Mouse (Mus musculus) neural tube, embryonic 14.5 days (tissue): Measurements from ENCODE around the gene Pes1. TPM values are rescaled to one million over a fixed set of nuclear protein-coding genes. Genes with fewer than 3 reads are reported as not detected.
A peak's percentile ranks its signal among the peaks of the same experiment; 100 is the strongest.

ENCODE experiments used
- ATAC-seq: fragments of 200-750 bp; cut with Nextera tagmentation; 2 replicates; pipeline ENCODE4 v1.8.0; 2017; ENCODE audit warnings: low read depth, mild to moderate bottlenecking, moderate TSS enrichment, moderate library complexity
- H3K27ac ChIP-seq: fragments of 300-500 bp; sonication (generic); 2 replicates; pipeline ENCODE4 v1.5.1; 2014; ENCODE audit warnings: low read depth, mild to moderate bottlenecking, control low read depth, low read length, moderate library complexity, mixed read lengths
- H3K27me3 ChIP-seq: fragments of 300-500 bp; sonication (generic); 2 replicates; pipeline ENCODE4 v1.6.1; 2014; ENCODE audit warnings: low read length; ENCODE audit not compliant: control insufficient read depth, insufficient read depth
- H3K36me3 ChIP-seq: fragments of 300-500 bp; sonication (generic); 2 replicates; pipeline ENCODE4 v1.6.1; 2014; ENCODE audit warnings: low read length, mixed read lengths; ENCODE audit not compliant: control insufficient read depth, insufficient read depth
- H3K4me1 ChIP-seq: fragments of 300-500 bp; sonication (generic); 2 replicates; pipeline ENCODE4 v1.6.1; 2014; ENCODE audit warnings: low read length; ENCODE audit not compliant: control insufficient read depth, insufficient read depth
- H3K4me2 ChIP-seq: fragments of 300-500 bp; sonication (generic); 2 replicates; pipeline ENCODE4 v1.6.1; 2014; ENCODE audit warnings: mild to moderate bottlenecking, low read depth, low read length, control low read depth
- H3K4me3 ChIP-seq: fragments of 300-500 bp; sonication (generic); 2 replicates; pipeline ENCODE4 v1.5.1; 2014; ENCODE audit warnings: low read depth, low read length, control low read depth, mixed read lengths
- H3K9ac ChIP-seq: fragments of 300-500 bp; sonication (generic); replicated peaks from 2 replicates; pipeline ENCODE4 v1.6.1; 2014; ENCODE audit warnings: low read depth, mild to moderate bottlenecking, control low read depth, low read length, mixed read lengths
- H3K9me3 ChIP-seq: fragments of 300-500 bp; sonication (generic); 2 replicates; pipeline ENCODE4 v1.6.1; 2016; ENCODE audit warnings: low read length; ENCODE audit not compliant: control insufficient read depth
- WGBS: fragments of 180-500 bp; shearing (Covaris S2); extraction: QIAGEN DNeasy Blood & Tissue Kit; methylation state at CpG from one replicate; pipeline ENCODE4 v1.1.7; 2014; 5-methylcytosine and 5-hydroxymethylcytosine counted together
- polyA plus RNA-seq: library from polyadenylated mRNA; unstranded; fragments of >200 nt; fragmentation: Nextera tagmentation; extraction: Ambion mirVana; gene quantifications from 2 replicates; pipeline ENCODE4 v1.2.1, GENCODE M21; 2014

Gene Pes1
- polyA plus RNA-seq, 1 experiment from 2014 or later, result 42.4 TPM

DNA sequence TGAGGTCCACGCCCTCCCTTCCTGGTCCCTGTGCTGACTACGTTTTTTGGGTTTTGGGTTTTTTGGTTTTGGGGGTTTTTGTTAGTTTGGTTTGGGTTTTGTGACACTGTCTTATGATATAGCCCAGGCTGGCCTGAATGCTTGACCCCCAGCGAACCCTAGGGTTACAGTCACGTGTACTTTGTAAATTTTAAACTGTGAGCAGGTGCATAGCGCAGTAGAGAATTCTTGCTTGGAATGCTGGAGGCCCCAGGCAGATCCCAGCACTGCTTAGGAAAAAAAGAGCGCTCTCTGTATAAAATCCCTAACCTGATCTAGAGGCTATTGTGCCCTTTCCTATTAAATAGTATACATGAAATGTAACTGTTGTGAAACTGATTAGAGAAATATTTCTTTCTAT lies 29.4 kb downstream of the Pes1 start:
- no peaks in the 10 kb centered on the region for H3K4me1 ChIP-seq
- no peak overlapping the region for H3K4me3 ChIP-seq
- no peak for ATAC-seq
- no peak overlapping the region for H3K4me2 ChIP-seq
- no peak overlapping the region for H3K27ac ChIP-seq
- H3K9ac ChIP-seq, result no peak overlapping the region
- H3K9me3 ChIP-seq, result no peaks in the 10 kb centered on the region
- no peaks in the 10 kb centered on the region for H3K36me3 ChIP-seq
- WGBS, result 82% methylated on average over 6 of the region's 6 CpGs
- peaks cover 13% of the 10 kb centered on the region for H3K27me3 ChIP-seq

DNA sequence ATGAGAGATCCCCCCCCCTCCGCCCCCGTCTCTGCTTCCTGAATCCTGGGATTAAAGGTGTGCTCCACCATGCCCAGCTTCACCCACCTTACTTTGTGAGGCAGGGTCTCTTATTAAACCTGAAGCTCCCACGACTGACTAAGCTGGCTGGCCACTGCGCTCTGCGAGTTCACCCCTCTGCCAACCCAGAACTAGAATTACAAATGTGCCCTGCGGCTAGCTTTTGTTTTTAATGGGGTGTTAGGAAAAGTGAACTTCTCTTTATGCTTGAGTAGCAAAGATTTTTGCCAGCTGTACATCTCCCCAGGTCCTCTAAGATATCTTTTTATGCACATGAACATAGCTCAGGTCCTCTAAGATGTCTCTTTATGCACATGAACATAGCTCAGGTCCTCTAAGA lies 30.1 kb downstream of the Pes1 start:
- H3K36me3 ChIP-seq, result no peaks in the 10 kb centered on the region
- H3K4me2 ChIP-seq, result no peak overlapping the region
- WGBS, result 85% methylated on average over 6 of the region's 6 CpGs
- H3K27ac ChIP-seq, result no peak overlapping the region
- H3K9ac ChIP-seq, result no peak overlapping the region
- no peaks in the 10 kb centered on the region for H3K4me1 ChIP-seq
- peaks cover 20% of the 10 kb centered on the region for H3K27me3 ChIP-seq
- no peak for ATAC-seq
- no peaks in the 10 kb centered on the region for H3K9me3 ChIP-seq
- H3K4me3 ChIP-seq, result no peak overlapping the region

DNA sequence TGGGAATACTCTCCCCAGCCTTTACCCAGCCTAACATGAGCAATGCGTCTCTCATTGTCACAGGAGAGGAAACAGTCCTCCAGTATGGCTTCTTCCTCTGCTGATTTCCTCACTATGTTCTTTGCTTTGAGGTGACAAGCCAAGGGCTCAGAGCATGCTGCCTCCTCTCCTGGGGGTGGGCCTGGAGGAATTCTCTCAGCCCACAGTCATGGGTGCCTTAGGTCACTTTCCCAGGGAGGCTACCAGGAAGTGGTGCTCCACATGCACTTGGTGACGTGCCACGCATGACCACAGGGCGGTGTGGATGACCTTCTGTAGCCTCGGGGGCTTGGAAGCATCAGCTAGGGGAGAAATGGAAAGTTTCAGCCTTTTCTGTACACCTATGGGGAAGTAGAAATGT lies 31.7 kb downstream of the Pes1 start:
- H3K9me3 ChIP-seq, result no peaks in the 10 kb centered on the region
- no peak overlapping the region for H3K4me2 ChIP-seq
- H3K36me3 ChIP-seq, result no peaks in the 10 kb centered on the region
- WGBS, result 90% methylated on average over 5 of the region's 5 CpGs
- no peak overlapping the region for H3K9ac ChIP-seq
- ATAC-seq, result no peak
- no peak overlapping the region for H3K27ac ChIP-seq
- H3K27me3 ChIP-seq, result peaks cover 25% of the 10 kb centered on the region
- no peak overlapping the region for H3K4me3 ChIP-seq
- H3K4me1 ChIP-seq, result no peaks in the 10 kb centered on the region

DNA sequence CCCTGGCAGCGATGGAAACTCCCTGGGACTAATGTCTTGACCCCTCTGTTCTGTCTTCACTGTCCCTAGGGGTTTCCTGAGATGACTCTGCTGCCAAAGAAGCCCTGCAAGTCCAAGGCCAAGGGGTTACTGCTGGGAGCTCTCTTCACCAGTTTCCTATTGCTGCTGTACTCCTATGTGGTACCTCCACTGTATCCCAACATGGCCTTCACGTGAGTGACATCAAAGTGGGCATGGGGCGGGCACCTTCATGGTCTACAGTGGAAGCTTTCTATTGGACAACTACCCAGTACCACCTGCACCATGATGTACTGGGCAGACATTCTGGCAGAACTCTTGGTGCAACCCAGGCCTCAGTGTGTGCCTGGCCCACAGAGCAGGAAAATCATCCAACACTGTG lies 33.1 kb downstream of the Pes1 start:
- Histone ChIP-seq H3K9ac (no peak overlapping the region), H3K4me2 (no peak overlapping the region), H3K4me1 (no peaks in the 10 kb centered on the region), H3K27ac (no peak overlapping the region), H3K27me3 (peaks cover 25% of the 10 kb centered on the region), H3K9me3 (no peaks in the 10 kb centered on the region), H3K36me3 (no peaks in the 10 kb centered on the region), H3K4me3 (no peak overlapping the region)
- ATAC-seq, result no peak
- WGBS, result 87% methylated on average over 3 of the region's 3 CpGs

GRCm38 (mm10) chr11:3997978-3998720 lies 34.4 kb downstream of the Pes1 start:
- peaks cover 25% of the 10 kb centered on the region for H3K27me3 ChIP-seq
- no peaks in the 10 kb centered on the region for H3K9me3 ChIP-seq
- 6% methylated on average over 66 of the region's 66 CpGs for WGBS
- H3K4me2 ChIP-seq, result peak overlapping the region; percentile 36
- no peak for ATAC-seq
- no peak overlapping the region for H3K9ac ChIP-seq
- no peaks in the 10 kb centered on the region for H3K4me1 ChIP-seq
- no peak overlapping the region for H3K27ac ChIP-seq
- H3K36me3 ChIP-seq, result no peaks in the 10 kb centered on the region
- H3K4me3 ChIP-seq, result peak overlapping the region; percentile 9; the same call in 1 of the 2 replicates

DNA sequence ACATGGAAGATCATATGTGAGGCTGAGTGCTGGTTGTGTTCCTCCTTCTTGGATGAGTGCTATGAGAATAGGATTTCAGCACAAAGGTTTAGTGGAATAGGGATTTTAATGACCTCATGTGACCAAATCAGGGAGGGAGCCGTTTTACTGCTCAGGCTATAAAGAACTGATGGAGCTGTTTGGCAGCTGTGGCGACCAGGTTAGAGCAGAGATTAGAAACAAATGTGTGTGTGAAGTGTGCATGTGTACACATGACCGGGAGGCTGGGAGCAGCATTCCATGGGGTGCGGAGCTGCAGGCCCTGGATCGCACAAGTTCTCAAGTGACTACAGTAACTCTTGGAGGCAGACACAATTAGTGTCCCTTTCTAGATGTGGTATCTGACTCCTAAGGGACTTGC lies 35.8 kb downstream of the Pes1 start:
- no peaks in the 10 kb centered on the region for H3K4me1 ChIP-seq
- H3K36me3 ChIP-seq, result no peaks in the 10 kb centered on the region
- no peak overlapping the region for H3K4me3 ChIP-seq
- H3K27ac ChIP-seq, result no peak overlapping the region
- no peak for ATAC-seq
- WGBS, result 48% methylated on average over 5 of the region's 5 CpGs
- H3K9me3 ChIP-seq, result no peaks in the 10 kb centered on the region
- H3K27me3 ChIP-seq, result peaks cover 25% of the 10 kb centered on the region
- no peak overlapping the region for H3K9ac ChIP-seq
- no peak overlapping the region for H3K4me2 ChIP-seq

GRCm38 (mm10) chr11:4001603-4002002 lies 37.8 kb downstream of the Pes1 start:
- no peak for ATAC-seq
- WGBS, result 11% methylated on average over 5 of the region's 5 CpGs
- Histone ChIP-seq H3K9me3 (no peaks in the 10 kb centered on the region), H3K4me2 (no peak overlapping the region), H3K4me3 (no peak overlapping the region), H3K27me3 (peaks cover 25% of the 10 kb centered on the region), H3K36me3 (no peaks in the 10 kb centered on the region), H3K4me1 (no peaks in the 10 kb centered on the region), H3K27ac (no peak overlapping the region), H3K9ac (no peak overlapping the region)

GRCm38 (mm10) chr11:4005220-4005805 lies 41.5 kb downstream of the Pes1 start:
- H3K9ac ChIP-seq, result no peak overlapping the region
- no peak for ATAC-seq
- WGBS, result 72% methylated on average over 5 of the region's 5 CpGs
- H3K9me3 ChIP-seq, result no peaks in the 10 kb centered on the region
- no peak overlapping the region for H3K27ac ChIP-seq
- H3K4me1 ChIP-seq, result no peaks in the 10 kb centered on the region
- H3K4me2 ChIP-seq, result no peak overlapping the region
- no peaks in the 10 kb centered on the region for H3K36me3 ChIP-seq
- no peaks in the 10 kb centered on the region for H3K27me3 ChIP-seq
- no peak overlapping the region for H3K4me3 ChIP-seq

- ATAC-seq, result no peak
- Histone ChIP-seq H3K27ac (no peak overlapping the region), H3K36me3 (no peaks in the 10 kb centered on the region), H3K9me3 (no peaks in the 10 kb centered on the region), H3K27me3 (no peaks in the 10 kb centered on the region), H3K4me3 (no peak overlapping the region), H3K4me1 (no peaks in the 10 kb centered on the region), H3K4me2 (no peak overlapping the region), H3K9ac (no peak overlapping the region)
- 86% methylated on average over 3 of the region's 3 CpGs for WGBS
Observed at GRCm38 (mm10) chr11:4006462-4006861, 42.7 kb downstream of the Pes1 start.
